Mouse (Mus musculus) midbrain, embryonic 12.5 days (tissue): ENCODE results near the gene Akap5. TPM values are rescaled to one million over a fixed set of nuclear protein-coding genes. Genes with fewer than 3 reads are reported as not detected.

Experiments
- ATAC-seq: fragments of 200-750 bp; cut with Nextera tagmentation; 2 replicates; pipeline ENCODE4 v1.8.0; 2017; ENCODE audit warnings: low read depth, moderate TSS enrichment, moderate library complexity; ENCODE audit not compliant: low FRiP score
- H3K27ac ChIP-seq: fragments of 300-500 bp; sonication (generic); replicated peaks from 2 replicates; pipeline ENCODE4 v1.5.1; 2016; ENCODE audit warnings: mild to moderate bottlenecking
- H3K27me3 ChIP-seq: fragments of 300-500 bp; sonication (generic); 2 replicates; pipeline ENCODE4 v1.6.1; 2016; ENCODE audit warnings: mild to moderate bottlenecking
- H3K36me3 ChIP-seq: fragments of 300-500 bp; sonication (generic); 2 replicates; pipeline ENCODE4 v1.6.1; 2016
- H3K4me1 ChIP-seq: fragments of 300-500 bp; sonication (generic); 2 replicates; pipeline ENCODE4 v1.6.1; 2016
- H3K4me2 ChIP-seq: fragments of 300-500 bp; sonication (generic); replicated peaks from 2 replicates; pipeline ENCODE4 v1.6.1; 2016; ENCODE audit warnings: mild to moderate bottlenecking, moderate library complexity
- H3K4me3 ChIP-seq: fragments of 300-500 bp; sonication (generic); 2 replicates; pipeline ENCODE4 v1.5.1; 2016; ENCODE audit warnings: mild to moderate bottlenecking
- H3K9ac ChIP-seq: fragments of 300-500 bp; sonication (generic); replicated peaks from 2 replicates; pipeline ENCODE4 v1.6.1; 2016; ENCODE audit warnings: mild to moderate bottlenecking, moderate library complexity
- H3K9me3 ChIP-seq: fragments of 300-500 bp; sonication (generic); 2 replicates; pipeline ENCODE4 v1.6.1; 2016; ENCODE audit warnings: mild to moderate bottlenecking
- WGBS: fragments of 180-500 bp; shearing (Covaris S2); methylation state at CpG from one replicate; pipeline ENCODE4 v1.1.7; 2016; 5-methylcytosine and 5-hydroxymethylcytosine counted together
- polyA plus RNA-seq: library from polyadenylated mRNA; unstranded; fragments of >200 nt; fragmentation: Nextera tagmentation; extraction: Ambion mirVana; gene quantifications from 2 replicates; pipeline ENCODE4 v1.2.1, GENCODE M21; 2016

The Akap5 gene
- polyA plus RNA-seq, 1 experiment from 2014 or later, result 6.2 TPM

GRCm38 (mm10) chr12:76372046-76372445 lies 47.4 kb downstream of the Akap5 start:
- peak overlapping the region; percentile 84 for H3K4me2 ChIP-seq
- no peaks in the 10 kb centered on the region for H3K9me3 ChIP-seq
- WGBS, result 45% methylated on average over 7 of the region's 7 CpGs
- peak overlapping the region; percentile 93 for H3K4me3 ChIP-seq
- peak overlapping the region; percentile 97; the same call in 1 of the 2 replicates for H3K9ac ChIP-seq
- H3K4me1 ChIP-seq, result peaks cover 32% of the 10 kb centered on the region
- H3K36me3 ChIP-seq, result no peaks in the 10 kb centered on the region
- no peaks in the 10 kb centered on the region for H3K27me3 ChIP-seq
- ATAC-seq, result no peak
- H3K27ac ChIP-seq, result no peak overlapping the region

DNA sequence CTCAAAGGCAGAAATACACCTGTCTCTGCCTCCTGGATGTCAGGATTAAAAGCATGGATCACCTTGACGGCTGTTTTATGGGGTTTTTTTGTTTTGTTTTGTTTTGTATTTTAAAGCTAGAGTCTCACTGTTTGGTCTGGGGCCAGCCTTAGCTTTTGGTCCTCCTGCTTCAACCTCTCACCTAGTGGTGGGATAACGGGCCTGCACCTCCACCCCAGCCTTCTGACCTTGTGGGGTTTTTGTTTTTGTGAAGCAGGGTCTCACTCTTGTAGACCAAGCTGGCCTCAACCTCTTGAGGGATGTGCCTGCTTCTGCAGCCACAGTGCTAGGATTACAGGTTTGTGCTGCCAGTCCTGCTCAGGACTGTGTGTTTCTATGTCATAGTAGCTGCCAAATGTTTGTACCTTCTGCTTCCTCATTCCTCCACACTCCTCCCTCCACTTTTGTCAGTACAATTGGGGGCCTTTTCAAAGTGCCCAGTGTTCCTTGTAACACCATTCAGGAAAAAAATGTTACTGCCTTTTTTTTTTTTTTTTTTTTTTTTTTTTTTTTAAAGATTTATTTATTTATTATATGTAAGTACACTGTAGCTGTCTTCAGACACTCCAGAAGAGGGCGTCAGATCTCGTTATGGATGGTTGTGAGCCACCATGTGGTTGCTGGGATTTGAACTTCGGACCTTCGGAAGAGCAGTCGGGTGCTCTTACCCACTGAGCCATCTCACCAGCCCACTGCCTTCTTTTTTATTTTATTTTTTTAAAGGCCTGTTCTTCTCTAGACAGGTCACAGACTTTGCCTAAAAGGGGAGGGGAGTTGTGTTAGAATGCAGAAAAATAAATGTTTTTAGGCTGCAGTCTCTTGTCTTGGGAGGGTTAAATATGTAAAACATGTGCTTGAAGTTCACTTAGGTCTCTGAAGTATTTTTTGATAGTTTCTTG lies 48.5 kb downstream of the Akap5 start:
- WGBS, result 75% methylated on average over 7 of the region's 7 CpGs
- H3K4me1 ChIP-seq, result peaks cover 21% of the 10 kb centered on the region
- no peaks in the 10 kb centered on the region for H3K36me3 ChIP-seq
- no peak overlapping the region for H3K9ac ChIP-seq
- no peak overlapping the region for H3K4me2 ChIP-seq
- no peak for ATAC-seq
- no peak overlapping the region for H3K27ac ChIP-seq
- no peaks in the 10 kb centered on the region for H3K27me3 ChIP-seq
- no peaks in the 10 kb centered on the region for H3K9me3 ChIP-seq
- no peak overlapping the region for H3K4me3 ChIP-seq

DNA sequence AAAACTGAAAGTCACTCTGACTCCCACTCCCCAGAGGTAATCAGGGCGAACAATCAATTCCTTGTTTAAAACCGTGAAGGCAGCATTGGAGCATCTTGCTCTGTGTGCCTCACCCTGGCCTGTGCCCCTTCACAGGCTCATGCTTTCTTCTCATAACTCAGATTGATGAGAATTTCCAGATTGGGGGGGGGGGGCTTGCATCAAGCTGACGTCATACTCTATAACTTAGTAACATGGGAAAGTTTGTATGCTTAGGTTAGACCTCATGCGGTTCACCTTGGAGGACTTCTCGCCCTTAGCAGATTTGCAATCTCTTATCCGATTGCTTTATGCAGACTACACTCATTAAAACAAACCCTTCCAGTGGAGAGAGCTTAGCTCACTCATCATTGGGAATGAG lies 49.3 kb downstream of the Akap5 start:
- Histone ChIP-seq H3K27me3 (no peaks in the 10 kb centered on the region), H3K9me3 (no peaks in the 10 kb centered on the region), H3K4me2 (no peak overlapping the region), H3K27ac (no peak overlapping the region), H3K4me1 (peaks cover 18% of the 10 kb centered on the region), H3K9ac (no peak overlapping the region), H3K4me3 (no peak overlapping the region), H3K36me3 (no peaks in the 10 kb centered on the region)
- 79% methylated on average over 6 of the region's 6 CpGs for WGBS
- ATAC-seq, result no peak

DNA sequence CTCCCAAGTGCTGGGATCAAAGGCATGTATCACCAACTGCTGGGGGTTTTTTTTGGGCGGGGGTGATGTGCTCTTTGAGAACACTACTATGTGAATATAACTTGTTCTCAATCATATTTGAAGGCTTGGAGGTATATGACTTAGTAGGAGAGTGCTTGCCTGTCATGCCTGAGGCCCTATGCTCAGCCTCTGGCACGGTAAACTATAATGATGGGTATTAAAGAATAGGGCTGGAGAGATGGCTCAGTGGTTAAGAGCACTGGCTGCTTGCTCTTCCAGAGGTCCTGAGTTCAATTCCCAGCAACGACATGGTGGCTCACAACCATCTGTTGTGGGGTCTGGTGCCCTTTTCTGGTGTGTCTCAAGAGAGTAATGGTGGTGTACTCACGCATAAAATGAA lies 50.2 kb downstream of the Akap5 start:
- Histone ChIP-seq H3K27me3 (no peaks in the 10 kb centered on the region), H3K27ac (no peak overlapping the region), H3K36me3 (no peaks in the 10 kb centered on the region), H3K9me3 (no peaks in the 10 kb centered on the region), H3K4me3 (no peak overlapping the region), H3K9ac (no peak overlapping the region), H3K4me2 (no peak overlapping the region), H3K4me1 (peaks cover 18% of the 10 kb centered on the region)
- no peak for ATAC-seq
- WGBS, result 84% methylated on average over 4 of the region's 4 CpGs

DNA sequence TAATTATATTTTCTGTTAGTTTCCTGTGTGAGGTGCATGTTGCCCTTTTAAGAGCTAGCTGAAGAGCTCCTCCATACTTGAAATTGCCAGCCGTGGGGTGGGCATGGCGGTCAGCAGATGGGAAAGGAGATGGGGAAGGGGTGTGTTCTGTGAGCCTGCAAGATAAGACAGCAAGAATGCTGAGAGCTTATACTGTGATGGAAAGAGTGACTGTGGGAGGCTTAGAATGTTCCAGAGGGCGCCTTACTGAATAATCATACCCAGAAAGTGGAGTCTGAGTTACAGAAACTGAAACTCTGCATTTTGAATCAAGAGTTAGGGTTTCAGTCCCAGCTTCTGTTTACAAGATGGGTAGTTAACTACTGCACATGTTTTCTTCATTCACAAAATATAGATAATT lies 50.8 kb downstream of the Akap5 start:
- H3K27me3 ChIP-seq, result no peaks in the 10 kb centered on the region
- H3K27ac ChIP-seq, result no peak overlapping the region
- peaks cover 18% of the 10 kb centered on the region for H3K4me1 ChIP-seq
- no peak overlapping the region for H3K9ac ChIP-seq
- no peak overlapping the region for H3K4me2 ChIP-seq
- 89% methylated on average over 3 of the region's 3 CpGs for WGBS
- ATAC-seq, result no peak
- H3K36me3 ChIP-seq, result no peaks in the 10 kb centered on the region
- H3K9me3 ChIP-seq, result no peaks in the 10 kb centered on the region
- no peak overlapping the region for H3K4me3 ChIP-seq

DNA sequence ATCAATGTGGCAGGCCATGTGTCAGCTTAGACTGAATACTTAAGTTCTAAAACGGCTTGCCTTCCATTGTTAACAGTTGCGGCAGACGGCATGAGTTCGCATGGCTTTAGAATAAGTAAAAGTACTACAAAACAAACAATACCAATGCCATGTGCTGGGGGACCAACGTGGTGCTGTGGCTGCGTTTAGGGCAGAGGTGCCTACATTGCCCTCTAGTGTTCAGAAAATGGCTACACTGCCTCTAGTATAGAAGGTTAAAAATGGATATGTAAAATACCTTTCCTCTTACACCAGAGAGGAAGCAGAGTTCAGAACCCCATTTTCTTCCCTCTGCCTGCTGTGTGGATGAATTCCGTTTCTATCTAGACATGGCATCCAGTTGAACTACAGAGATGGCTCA lies 52.0 kb downstream of the Akap5 start:
- no peak overlapping the region for H3K9ac ChIP-seq
- no peak for ATAC-seq
- peaks cover 16% of the 10 kb centered on the region for H3K4me1 ChIP-seq
- no peaks in the 10 kb centered on the region for H3K27me3 ChIP-seq
- no peak overlapping the region for H3K4me3 ChIP-seq
- no peaks in the 10 kb centered on the region for H3K9me3 ChIP-seq
- H3K4me2 ChIP-seq, result no peak overlapping the region
- H3K36me3 ChIP-seq, result no peaks in the 10 kb centered on the region
- no peak overlapping the region for H3K27ac ChIP-seq
- 37% methylated on average over 7 of the region's 7 CpGs for WGBS

GRCm38 (mm10) chr12:76377059-76377458 lies 52.4 kb downstream of the Akap5 start:
- Histone ChIP-seq H3K27ac (no peak overlapping the region), H3K27me3 (no peaks in the 10 kb centered on the region), H3K4me2 (no peak overlapping the region), H3K4me3 (no peak overlapping the region), H3K36me3 (no peaks in the 10 kb centered on the region), H3K4me1 (peaks cover 12% of the 10 kb centered on the region), H3K9me3 (no peaks in the 10 kb centered on the region), H3K9ac (no peak overlapping the region)
- WGBS, result 93% methylated on average over 6 of the region's 6 CpGs
- ATAC-seq, result no peak

DNA sequence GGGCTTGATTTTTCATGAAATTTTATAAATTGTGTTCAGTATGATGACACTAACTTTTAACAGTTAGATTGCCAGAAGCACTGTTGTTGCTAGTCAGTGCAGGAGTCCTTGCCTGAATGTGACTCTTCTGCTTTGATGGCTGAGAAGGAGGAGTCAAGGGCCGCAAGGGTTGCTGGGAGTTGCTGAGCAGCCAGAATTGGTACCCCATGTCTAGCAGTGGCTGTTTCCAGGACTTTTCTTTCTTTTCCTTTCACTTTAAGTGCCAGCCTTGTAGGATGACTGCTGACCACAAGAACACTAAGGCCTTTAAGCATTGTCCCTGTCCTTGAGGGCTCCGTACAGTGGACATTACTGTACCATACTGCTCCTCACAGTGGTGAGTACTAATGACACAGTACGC lies 53.0 kb downstream of the Akap5 start:
- Histone ChIP-seq H3K9ac (no peak overlapping the region), H3K4me1 (peaks cover 5% of the 10 kb centered on the region; the same call in 1 of the 2 replicates), H3K27me3 (no peaks in the 10 kb centered on the region), H3K36me3 (no peaks in the 10 kb centered on the region), H3K9me3 (no peaks in the 10 kb centered on the region), H3K4me2 (no peak overlapping the region), H3K4me3 (no peak overlapping the region), H3K27ac (no peak overlapping the region)
- 98% methylated on average over 3 of the region's 3 CpGs for WGBS
- ATAC-seq, result no peak

DNA sequence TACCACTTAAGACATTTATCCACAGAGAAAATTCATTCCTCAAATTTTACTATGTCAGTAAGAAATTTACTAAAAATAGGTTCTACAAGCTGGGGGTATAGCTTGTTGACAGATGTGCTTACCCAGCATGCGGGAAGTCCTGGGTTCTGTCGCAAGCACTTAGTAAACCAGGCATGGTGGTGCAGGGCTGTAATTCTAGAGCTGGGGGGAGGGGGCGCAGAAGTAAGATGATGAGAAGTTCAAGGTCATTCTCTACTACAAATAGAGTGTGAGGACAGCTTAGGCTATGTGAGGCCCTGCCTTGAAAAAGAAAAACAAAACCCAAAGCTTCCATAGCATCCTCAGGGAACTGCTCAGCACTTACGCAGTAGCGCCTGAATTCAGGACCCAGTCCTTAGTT lies 53.9 kb downstream of the Akap5 start:
- H3K9ac ChIP-seq, result no peak overlapping the region
- 93% methylated on average over 5 of the region's 5 CpGs for whole genome bisulfite sequencing
- 0 out of 2 replicates have a peak, but pooled peaks cover 2% of the 10 kb centered on the region for H3K4me1 ChIP-seq
- no peaks in the 10 kb centered on the region for H3K36me3 ChIP-seq
- no peak for ATAC-seq
- H3K27me3 ChIP-seq, result no peaks in the 10 kb centered on the region
- H3K4me3 ChIP-seq, result no peak overlapping the region
- H3K9me3 ChIP-seq, result no peaks in the 10 kb centered on the region
- no peak overlapping the region for H3K4me2 ChIP-seq
- no peak overlapping the region for H3K27ac ChIP-seq

DNA sequence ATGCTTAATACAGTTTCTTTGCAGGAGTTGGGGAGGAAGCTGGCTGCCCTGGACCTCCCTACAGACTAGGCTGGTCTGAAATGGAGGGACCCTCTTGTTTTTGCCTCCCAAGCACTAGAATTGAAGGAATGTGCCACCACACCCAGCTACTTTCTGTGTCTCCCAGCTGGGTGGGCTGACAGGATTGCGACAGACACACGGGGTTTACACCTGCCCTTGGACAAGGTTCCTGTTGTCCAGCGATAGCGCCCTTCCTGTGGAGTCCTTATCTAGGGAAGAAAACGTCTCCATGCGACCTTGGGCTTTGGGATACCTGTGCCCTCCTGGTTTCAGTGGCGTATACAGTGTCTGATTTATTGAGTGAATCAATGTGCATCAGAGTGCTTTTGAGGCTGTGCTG lies 55.5 kb downstream of the Akap5 start:
- H3K27ac ChIP-seq, result no peak overlapping the region
- no peak for ATAC-seq
- H3K36me3 ChIP-seq, result peaks cover 2% of the 10 kb centered on the region; the same call in 1 of the 2 replicates
- 0 out of 2 replicates have a peak, but pooled peaks cover 2% of the 10 kb centered on the region for H3K4me1 ChIP-seq
- no peak overlapping the region for H3K4me2 ChIP-seq
- no peak overlapping the region for H3K4me3 ChIP-seq
- H3K9ac ChIP-seq, result no peak overlapping the region
- H3K27me3 ChIP-seq, result no peaks in the 10 kb centered on the region
- no peaks in the 10 kb centered on the region for H3K9me3 ChIP-seq
- 95% methylated on average over 7 of the region's 7 CpGs for WGBS
